Mouse (Mus musculus) macrophage (primary cell): ENCODE data around the gene Armh3. TPM values are rescaled to one million over a fixed set of nuclear protein-coding genes. Genes with fewer than 3 reads are reported as not detected.

Experiments
- H3K27ac ChIP-seq: fragments of 350-480 bp; formaldehyde crosslinking; 2 replicates; pipeline ENCODE4 v1.9.0; 2021
- H3K36me3 ChIP-seq: fragments of 350-480 bp; formaldehyde crosslinking; 2 replicates; pipeline ENCODE4 v1.9.0; 2021; ENCODE audit errors: inconsistent target
- H3K4me3 ChIP-seq: fragments of 350-480 bp; formaldehyde crosslinking; 2 replicates; pipeline ENCODE4 v1.9.0; 2021; ENCODE audit errors: inconsistent target
- H3K79me2 ChIP-seq: fragments of 350-480 bp; formaldehyde crosslinking; 2 replicates; pipeline ENCODE4 v1.9.0; 2021; ENCODE audit errors: inconsistent target
- WGBS: methylation state at CpG from one replicate; pipeline ENCODE4 v1.1.7; 2026; ENCODE audit warnings: inconsistent platforms; ENCODE audit not compliant: missing documents; 5-methylcytosine and 5-hydroxymethylcytosine counted together
- polyA plus RNA-seq: library from polyadenylated mRNA; stranded (reverse); fragments of 250-400 nt; gene quantifications from 3 replicates; pipeline ENCODE4 v1.2.4, GENCODE M21; 2018; ENCODE audit warnings: inconsistent platforms

The Armh3 gene
- polyA plus RNA-seq, 1 experiment from 2014 or later, result 14.2 TPM

DNA sequence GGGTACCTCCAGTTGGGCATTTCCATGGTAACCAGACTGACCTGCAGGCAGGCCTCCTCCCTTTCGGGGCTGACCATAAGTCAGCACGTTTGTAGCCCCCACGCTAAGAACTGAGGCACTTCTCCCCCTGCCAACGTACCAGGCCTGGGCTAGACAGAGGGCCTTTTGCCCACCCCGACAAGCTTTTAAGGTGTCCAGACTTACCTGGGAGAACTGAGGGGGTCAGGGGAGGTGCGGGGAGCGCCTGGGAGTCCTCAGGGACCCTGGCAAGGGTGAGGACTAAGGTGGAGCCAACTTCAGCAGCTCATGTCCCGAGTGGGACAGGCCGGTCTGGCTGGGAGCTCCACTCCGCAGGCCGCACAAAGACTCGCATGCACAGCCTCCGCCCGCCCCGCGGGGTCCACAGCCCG is 40.6 kb upstream of the Armh3 start:
- Histone ChIP-seq H3K27ac (0 out of 2 replicates have a peak overlapping the region, but pooled peaks have one; percentile 21), H3K36me3 (peaks cover 22% of the 10 kb centered on the region; the same call in 1 of the 2 replicates), H3K4me3 (peak overlapping the region; percentile 43), H3K79me2 (peaks cover 78% of the 10 kb centered on the region)
- WGBS, result 2% methylated on average over 16 of the region's 17 CpGs

DNA sequence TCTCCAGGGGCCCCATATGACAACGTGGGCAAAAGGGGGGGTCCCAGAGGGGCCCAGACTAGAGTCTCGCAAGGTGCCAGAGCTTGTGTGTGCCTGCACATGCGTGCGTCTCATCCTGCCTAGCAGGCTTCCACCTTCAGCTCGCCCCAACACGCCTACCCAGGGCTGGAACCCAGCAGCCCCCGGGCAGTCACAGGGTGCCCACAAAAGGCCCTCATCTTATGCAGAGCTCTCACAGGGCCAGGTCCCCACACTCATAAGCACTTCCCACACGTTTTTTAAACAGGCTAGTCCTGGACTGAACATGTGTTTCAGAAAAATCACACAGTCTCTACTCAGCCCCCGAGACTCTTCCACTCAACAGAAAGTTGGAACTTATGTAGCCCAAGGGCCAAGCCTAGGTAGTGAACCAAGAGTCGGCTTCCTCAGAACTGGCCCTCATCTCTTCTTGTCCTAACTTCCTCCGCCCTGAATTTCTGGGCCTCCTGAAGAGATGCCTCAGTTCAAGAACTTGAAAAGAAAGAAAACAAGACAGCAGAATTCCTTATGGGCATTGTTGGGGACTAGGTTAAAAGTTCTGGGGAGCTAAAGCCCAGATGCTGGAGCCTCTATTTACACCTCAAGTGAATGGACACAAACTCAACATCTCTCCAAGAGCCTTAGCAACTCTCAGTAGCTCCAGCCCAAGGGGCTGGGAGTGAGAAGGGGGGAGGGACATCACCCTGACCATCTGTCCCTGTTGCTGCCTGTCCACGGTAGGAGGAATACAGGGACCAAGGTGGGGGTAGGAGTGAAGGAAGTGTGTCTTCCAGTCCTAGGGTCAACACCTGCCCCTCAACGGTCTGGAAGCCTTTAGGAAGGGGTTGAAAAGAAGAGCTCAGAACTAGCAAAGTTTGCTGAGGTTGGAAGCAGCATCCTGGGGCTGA is 39.9 kb upstream of the Armh3 start:
- 18% methylated on average over 12 of the region's 13 CpGs for WGBS
- Histone ChIP-seq H3K36me3 (peaks cover 29% of the 10 kb centered on the region), H3K79me2 (peaks cover 71% of the 10 kb centered on the region), H3K27ac (0 out of 2 replicates have a peak overlapping the region, but pooled peaks have one; percentile 21), H3K4me3 (peak overlapping the region; percentile 43)

DNA sequence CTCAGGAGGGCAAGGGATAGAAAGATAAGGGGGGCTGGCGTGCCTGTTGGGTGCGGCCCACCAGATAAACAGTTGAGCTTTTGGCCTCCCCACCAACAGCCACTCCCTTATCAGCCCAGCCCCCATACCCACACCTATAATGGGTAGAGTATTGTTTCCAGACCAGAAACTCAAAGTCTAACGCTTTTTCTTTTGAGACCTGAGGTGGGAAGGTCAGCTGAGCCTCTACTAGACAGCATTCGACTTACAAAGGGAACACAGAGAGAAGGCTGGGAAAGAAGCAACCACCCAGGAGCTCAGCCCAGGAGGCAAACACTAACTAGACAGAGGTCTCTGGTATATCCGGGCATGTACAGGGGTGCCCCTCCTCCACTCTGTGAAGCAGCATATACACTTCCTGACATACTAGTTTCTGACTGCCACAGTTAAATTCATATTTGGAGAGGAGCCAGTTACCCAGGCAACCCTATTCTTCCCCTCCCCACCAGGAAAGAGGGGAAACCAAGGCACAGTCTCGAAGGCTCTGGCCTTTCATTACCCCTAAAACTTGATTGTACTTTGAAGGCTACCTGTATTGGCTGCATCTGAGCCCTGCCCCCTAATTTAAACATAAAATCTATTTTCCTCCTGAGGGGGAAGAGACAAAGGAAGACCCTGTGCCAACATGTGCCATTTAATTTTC is 39.1 kb upstream of the Armh3 start:
- peaks cover 37% of the 10 kb centered on the region for H3K36me3 ChIP-seq
- H3K27ac ChIP-seq, result no peak overlapping the region
- WGBS, result 47% methylated on average over 6 of the region's 6 CpGs

DNA sequence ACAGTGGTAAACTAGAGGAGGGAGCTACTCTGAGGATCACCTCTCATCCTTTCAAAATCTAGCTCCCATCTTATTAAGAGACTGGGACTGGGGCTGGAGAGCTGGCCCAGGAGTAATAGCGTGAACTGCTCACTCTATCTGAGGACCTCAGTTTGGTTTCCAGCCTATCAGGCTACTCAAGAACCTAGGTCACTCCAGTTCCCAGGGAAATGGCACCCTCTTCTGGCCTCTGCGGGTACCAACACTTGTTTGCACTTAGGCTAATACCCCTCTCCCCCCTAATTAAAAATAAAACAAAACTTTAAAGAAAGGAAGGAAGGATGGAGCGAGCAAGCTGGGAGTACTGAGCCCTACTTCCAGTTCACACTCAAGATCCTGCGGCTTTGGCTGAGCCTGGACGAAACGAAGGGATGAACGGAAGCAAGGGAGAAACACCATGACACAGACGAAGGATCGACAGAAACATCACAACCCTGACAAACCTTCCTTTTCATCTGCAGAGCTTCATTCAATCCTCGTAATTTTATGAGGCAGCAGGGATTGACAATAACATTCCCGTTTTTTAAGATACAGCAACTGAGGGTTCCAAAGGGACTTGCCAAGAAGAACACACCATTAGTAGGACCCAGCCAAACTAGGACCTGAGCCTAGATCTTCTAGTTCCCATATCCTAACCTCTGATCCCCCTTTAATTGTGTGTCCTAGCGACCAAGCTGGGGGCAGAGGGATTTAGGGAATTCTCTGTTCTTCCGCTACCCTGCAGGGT is 38.4 kb upstream of the Armh3 start:
- no peak overlapping the region for H3K4me3 ChIP-seq
- H3K79me2 ChIP-seq, result peaks cover 56% of the 10 kb centered on the region
- 94% methylated on average over 13 of the region's 13 CpGs for WGBS
- H3K27ac ChIP-seq, result no peak overlapping the region
- H3K36me3 ChIP-seq, result peaks cover 44% of the 10 kb centered on the region

More for the DNA sequence above, 39.1 kb upstream of the Armh3 start:
- Histone ChIP-seq H3K79me2 (peaks cover 63% of the 10 kb centered on the region), H3K4me3 (no peak overlapping the region)

DNA sequence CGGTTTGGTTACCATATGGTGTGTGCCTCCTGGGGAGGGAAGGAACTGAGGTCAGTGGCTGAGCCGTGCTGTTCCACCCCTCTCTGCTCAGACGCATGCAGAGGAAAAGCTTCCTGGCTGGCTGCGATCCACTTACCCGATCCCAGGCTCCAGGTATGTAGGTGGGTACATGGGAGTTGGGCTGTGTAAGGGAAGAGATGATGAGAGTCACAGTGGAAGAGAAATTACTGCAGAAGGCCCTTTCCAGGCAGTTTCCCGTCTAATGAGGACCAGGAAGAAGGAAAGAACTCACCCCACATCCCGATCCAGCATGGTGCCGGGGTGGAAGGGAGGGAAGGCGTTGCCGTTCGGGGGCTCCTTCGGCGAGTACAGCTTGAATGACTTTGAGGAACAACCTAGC is 37.7 kb upstream of the Armh3 start:
- peaks cover 45% of the 10 kb centered on the region for H3K36me3 ChIP-seq
- H3K4me3 ChIP-seq, result no peak overlapping the region
- 95% methylated on average over 13 of the region's 13 CpGs for WGBS
- H3K79me2 ChIP-seq, result peaks cover 49% of the 10 kb centered on the region
- no peak overlapping the region for H3K27ac ChIP-seq

DNA sequence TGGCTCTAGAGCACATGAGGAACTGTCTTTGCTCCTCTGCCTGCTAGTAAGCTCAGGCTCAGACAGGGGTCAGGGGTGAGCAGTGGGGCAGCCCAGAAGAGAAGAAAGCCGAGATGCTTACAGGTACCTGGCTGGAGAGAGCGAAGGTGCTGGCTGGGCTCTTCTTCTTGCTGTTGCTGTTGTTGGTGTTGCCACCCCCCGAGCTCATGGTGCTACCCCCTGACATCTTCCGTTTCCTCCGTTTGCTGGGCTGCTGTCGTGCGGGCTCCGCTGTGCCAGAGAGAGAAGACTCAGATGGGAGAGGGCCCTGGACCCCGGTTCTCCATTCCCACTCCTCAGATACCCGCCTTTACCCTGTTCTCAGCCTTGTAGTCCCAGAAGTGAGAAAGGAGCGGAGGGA is 35.6 kb upstream of the Armh3 start:
- no peak overlapping the region for H3K27ac ChIP-seq
- H3K79me2 ChIP-seq, result peaks cover 34% of the 10 kb centered on the region
- H3K36me3 ChIP-seq, result peaks cover 45% of the 10 kb centered on the region
- H3K4me3 ChIP-seq, result no peak overlapping the region
- WGBS, result 97% methylated on average over 11 of the region's 11 CpGs

DNA sequence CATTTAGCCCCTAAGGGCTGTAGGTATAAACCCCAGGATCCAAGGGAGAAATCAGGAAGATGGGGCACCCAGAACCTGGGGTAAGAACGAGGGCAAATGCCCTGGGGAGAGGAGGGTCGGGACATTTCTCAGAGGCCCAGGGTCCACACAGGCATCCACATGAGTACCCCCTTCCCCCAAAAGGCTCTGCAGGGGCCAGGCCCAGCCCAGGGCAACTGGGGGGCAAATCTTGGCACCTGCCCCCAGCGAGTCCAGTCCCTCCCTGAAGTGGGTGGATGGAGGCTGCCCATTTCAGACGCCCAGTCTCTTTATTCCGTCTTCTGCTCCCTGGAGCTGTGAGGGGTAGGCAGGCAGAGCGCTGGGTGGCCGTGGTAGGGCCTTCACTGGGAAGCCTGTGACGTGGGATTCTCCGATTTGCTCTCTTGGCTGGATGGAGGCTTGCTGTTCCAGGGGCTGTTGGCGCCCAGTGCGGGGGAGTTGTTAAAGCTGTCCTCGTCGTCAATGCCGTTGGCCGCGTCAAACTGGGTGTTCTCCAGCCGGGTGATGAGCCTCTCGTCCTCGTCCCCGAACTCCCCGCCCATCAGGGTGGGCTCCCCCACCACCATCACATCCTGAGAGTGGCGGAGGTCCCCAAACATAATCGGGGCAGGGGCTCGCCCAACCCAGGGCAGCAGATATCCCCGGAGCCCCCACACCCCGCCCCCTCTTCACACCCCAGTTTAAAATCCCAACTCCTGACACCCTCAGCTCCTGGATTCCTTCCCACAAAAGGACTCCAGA is 34.6 kb upstream of the Armh3 start:
- peaks cover 45% of the 10 kb centered on the region for H3K36me3 ChIP-seq
- peaks cover 24% of the 10 kb centered on the region for H3K79me2 ChIP-seq
- no peak overlapping the region for H3K27ac ChIP-seq

DNA sequence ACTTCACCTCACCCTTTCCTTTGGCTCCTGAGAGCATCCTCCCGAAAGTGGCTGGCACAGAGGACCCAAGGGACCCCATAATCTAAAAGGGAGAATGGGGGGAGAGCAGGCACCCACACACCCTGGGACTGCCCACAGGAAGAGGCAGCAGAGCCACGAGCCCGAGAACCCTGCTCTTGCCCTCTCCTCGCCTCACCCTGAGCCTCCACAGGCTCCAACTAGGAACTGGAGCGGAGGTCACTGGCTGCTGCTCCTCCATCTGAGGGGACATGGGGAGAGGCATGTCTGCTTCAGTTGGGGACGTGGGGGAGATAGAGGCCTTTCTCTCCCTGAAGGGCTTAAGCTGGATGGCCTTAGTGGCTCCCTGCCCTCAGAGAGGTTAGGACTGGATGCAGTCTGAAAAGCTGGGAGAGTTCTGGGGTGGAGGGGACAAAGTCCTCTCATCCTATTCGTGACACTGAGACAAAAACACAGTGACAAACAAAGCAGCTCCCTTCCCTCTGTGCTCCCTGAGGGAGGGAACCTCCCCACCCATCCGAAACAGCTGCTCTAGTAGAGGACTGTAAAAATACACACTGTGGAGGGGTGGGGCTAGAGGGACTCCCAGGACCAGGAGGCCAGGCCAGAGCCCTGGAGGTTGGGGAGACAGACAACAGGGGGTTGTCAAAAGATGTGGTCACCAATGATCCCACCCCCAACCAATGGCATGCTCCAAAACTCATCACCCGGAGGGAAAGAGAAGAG is 33.6 kb upstream of the Armh3 start:
- Histone ChIP-seq H3K36me3 (peaks cover 45% of the 10 kb centered on the region), H3K79me2 (peaks cover 13% of the 10 kb centered on the region), H3K4me3 (no peak overlapping the region), H3K27ac (no peak overlapping the region)
- WGBS, result 84% methylated on average over 9 of the region's 9 CpGs

More for the DNA sequence above, 34.6 kb upstream of the Armh3 start:
- H3K4me3 ChIP-seq, result no peak overlapping the region
- 91% methylated on average over 24 of the region's 26 CpGs for WGBS

DNA sequence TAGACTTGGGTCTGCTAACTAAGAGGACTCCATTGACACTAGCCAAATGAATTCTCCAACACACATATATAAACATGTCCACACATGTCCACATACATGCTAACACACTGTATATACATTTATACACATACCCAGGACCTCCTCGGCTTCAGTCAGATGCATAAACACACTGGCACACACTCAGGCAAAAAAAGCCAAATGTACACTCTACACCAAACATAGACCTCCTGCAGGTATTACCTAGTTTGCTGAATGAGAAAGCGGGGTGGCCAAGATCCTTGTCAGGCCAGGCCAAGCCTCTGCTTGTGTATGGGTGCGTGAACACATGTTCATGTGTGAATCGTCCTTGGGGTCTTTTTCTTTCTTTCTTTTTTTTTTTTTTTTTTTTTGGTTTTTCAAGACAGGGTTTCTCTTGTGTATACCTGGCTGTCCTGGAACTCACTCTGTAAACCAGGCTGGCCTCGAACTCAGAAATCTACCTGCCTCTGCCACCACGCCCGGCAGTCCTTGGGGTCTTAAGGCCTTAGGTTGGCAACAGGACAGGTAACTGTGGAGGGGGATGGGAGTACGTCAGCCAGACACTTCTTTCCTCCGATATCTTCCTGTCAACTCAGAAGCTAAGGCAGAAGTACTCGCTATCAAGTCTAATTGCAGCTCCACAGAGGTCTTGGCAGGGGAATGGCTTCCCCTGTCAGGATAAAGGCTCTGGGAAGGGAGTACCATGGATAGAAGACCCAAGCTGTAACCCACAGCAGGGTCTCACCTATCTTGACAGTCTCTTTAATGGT is 32.1 kb upstream of the Armh3 start:
- WGBS, result 96% methylated on average over 8 of the region's 10 CpGs
- Histone ChIP-seq H3K27ac (no peak overlapping the region), H3K79me2 (no peaks in the 10 kb centered on the region; the same call in 1 of the 2 replicates), H3K4me3 (no peak overlapping the region), H3K36me3 (peaks cover 38% of the 10 kb centered on the region)

DNA sequence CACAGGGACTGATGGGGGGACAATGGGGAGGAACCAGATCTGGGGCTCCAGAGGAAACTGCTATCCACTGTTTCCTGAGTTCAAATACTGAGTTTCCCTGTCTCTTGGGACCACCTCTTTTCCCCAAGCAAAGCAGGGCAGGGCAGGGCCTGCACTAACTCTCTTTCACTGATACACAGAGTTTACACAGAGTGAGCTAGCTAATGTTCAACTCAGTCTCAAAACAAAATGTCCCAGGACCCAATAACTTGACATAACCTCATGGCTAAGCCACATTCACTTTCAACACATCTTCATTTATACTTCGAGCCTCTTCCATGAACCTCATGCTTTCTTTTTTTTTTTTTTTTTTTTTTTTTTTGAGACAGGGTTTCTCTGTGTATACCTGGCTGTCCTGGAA is 31.4 kb upstream of the Armh3 start:
- no peak overlapping the region for H3K4me3 ChIP-seq
- no peaks in the 10 kb centered on the region for H3K79me2 ChIP-seq
- no peak overlapping the region for H3K27ac ChIP-seq
- peaks cover 31% of the 10 kb centered on the region for H3K36me3 ChIP-seq
- WGBS, result 100% methylated on average over 1 of the region's 1 CpGs

DNA sequence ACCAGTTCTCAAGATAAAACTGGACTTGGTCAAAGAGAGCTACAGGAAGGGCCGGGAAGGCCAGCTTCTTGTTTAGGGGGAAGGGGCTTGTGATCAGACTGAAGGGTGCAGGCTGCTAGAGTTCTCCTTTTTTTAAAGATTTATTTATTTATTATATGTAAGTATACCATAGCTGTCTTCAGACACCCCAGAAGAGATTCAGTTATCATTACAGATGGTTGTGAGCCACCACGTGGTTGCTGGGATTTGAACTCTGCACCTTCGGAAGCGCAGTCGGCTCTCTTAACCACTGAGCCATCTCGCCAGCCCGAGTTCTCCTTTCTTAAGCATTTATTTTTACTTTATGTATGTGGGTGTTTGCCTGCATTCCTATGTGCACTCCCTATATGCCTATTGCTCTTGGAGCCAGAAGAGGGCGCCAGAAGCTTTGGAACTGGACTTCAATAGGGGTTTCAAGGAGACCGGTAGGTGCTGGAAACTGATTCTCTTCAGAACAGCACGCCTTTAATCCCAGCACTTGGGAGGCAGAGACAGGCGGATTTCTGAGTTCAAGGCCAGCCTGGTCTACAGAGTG is 30.5 kb upstream of the Armh3 start:
- Histone ChIP-seq H3K4me3 (no peak overlapping the region), H3K79me2 (no peaks in the 10 kb centered on the region), H3K36me3 (peaks cover 23% of the 10 kb centered on the region), H3K27ac (no peak overlapping the region)
- WGBS, result 67% methylated on average over 10 of the region's 11 CpGs

DNA sequence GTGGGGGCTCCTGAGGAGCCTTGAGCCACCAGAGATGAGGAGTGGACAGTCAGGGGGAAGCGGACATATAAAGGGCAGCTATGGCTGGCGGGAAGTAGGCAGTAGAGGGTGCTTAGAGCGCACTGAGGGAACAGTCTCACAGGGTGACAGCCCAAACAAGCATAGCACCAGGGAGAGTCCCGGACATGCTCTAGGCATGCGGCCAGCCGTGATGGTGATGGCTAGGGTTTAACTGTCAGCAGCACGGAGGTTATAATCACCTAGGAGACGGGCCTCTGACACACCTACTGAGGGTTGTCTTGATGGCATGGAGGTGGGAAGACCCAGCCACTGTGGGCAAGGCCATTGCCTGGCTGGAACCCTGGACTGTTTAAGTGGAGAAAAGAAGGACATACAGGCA is 28.3 kb upstream of the Armh3 start:
- Histone ChIP-seq H3K4me3 (no peak overlapping the region), H3K36me3 (peaks cover under 1% of the 10 kb centered on the region; the same call in 1 of the 2 replicates), H3K27ac (no peak overlapping the region), H3K79me2 (no peaks in the 10 kb centered on the region)
- whole genome bisulfite sequencing, result 38% methylated on average over 8 of the region's 8 CpGs
